Mouse (Mus musculus) left cerebral cortex, postnatal 14 days (tissue): Measurements from ENCODE around the gene Gosr2. TPM values are rescaled to one million over a fixed set of nuclear protein-coding genes. Genes with fewer than 3 reads are reported as not detected.

Source experiments
- DNase-seq, 2 experiments: peaks; one replicate each; pipeline ENCODE4 v3.0.0; 2021 to 2022; ENCODE audit warnings: low spot score in 2 of 2, mixed read lengths in 1 of 2
- intact Hi-C: fragments of 180-260 bp; cut with DNase I; formaldehyde crosslinking; loops from one replicate; pipeline ENCODE4 v1.15.1; 2025
- long read RNA-seq, 2 experiments: library from polyadenylated mRNA; stranded (forward); transcript quantifications; one replicate each; pipeline ENCODE4 v2.0.0; 2021
- total RNA-seq, 2 experiments: library from RNA; stranded (reverse); gene quantifications; 2 replicates each; pipeline ENCODE4 v1.2.3; 2021

Gene Gosr2
- 10 to 100 TPM; 70.9 to 77.0 TPM for total RNA-seq
- long read RNA-seq, experiment 1, transcript Gosr2-201 (6 exons, 3,266 nt), result major isoform, 106 of 160 reads
- long read RNA-seq, experiment 1, transcript Gosr2-202 (5 exons, 1,044 nt), result minor isoform, 23 of 160 reads
- long read RNA-seq, experiment 1, transcript Gosr2-203 (5 exons, 917 nt), result minor isoform, 8 of 160 reads
- long read RNA-seq, experiment 1, partial matches to known transcripts, result 3 of 160 reads
- long read RNA-seq, experiment 1, other reads (novel, unspliced or antisense), result 20 of 160 reads
- long read RNA-seq, experiment 2, transcript Gosr2-201 (6 exons, 3,266 nt), result major isoform, 89 of 139 reads
- long read RNA-seq, experiment 2, transcript Gosr2-202 (5 exons, 1,044 nt), result minor isoform, 16 of 139 reads
- long read RNA-seq, experiment 2, transcript Gosr2-203 (5 exons, 917 nt), result minor isoform, 7 of 139 reads
- long read RNA-seq, experiment 2, partial matches to known transcripts, result 15 of 139 reads
- long read RNA-seq, experiment 2, other reads (novel, unspliced or antisense), result 12 of 139 reads

DNA sequence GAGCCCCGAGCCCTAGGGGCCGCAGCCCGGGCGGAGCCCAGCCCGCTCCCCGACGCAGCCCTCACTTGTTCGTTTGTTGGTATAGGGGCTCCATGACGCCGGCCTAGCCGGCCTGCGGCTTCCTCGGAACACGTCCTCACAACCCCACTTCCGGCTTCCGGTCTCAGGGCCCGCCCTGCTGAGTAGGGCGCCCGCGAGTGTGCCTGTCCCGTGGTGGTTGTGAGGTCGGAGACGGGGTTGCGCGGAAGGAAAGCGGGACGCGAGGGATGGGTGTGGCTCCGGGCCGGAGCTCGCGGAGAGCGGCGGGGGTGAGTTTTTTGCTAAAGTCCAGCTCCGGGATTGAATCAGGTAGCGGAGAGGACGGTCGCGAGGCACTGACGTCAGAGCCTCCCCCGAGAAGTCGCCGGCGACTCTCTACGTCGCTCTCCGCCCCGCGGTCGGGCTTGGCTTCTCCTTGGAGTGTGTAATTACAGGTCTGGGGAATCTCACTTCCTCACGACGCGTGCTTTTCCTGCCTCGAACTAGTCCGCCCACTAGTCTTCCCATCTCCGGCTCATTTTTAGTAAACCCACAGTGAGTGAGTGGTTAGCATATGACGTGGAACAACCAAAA is at the start of gene Gosr2:
TSS of gene Gosr2 (minus strand) at position 334 of the 612 bp plus-strand sequence.
- peak; percentile 87 to 90 for DNase-seq
- intact Hi-C loops, result no loop called here

DNA sequence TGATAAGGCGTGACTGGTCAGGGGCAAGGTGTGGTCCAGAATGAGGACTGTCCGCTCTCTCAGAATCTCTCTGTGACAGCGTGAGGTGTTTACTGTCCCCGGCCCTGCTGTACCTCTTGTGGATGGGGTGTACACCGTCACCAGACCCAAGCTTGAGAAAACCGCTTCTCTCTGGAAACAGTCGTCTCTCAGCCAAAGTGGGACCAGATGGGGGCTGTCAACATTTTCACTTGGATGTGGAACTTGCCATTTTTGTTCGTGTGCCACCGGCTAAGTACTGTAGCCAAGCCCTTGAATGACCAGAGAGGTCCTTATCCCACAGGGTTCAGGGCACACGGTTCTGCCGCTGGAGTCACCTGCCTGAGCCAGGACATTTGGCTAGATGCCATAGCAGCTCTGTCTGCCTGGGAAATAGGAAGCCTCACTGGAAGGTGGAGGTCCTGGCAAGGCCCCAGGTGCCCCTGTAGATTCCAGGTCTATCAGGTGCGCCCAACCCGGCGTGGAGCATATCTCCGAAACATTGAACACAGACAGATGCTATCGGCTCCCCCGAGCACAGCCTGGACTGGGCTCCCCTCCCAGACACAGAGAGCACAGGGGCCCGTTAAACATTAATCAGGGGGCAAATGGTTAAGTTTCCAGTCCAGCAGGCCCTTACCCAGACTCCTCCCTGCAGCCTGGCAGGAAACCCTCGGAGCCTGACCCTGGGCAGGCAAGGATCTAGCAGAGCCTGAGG is 37.5 kb upstream of the Gosr2 start:
- no peak for DNase-seq
- intact Hi-C loops, result no loop called here

DNA sequence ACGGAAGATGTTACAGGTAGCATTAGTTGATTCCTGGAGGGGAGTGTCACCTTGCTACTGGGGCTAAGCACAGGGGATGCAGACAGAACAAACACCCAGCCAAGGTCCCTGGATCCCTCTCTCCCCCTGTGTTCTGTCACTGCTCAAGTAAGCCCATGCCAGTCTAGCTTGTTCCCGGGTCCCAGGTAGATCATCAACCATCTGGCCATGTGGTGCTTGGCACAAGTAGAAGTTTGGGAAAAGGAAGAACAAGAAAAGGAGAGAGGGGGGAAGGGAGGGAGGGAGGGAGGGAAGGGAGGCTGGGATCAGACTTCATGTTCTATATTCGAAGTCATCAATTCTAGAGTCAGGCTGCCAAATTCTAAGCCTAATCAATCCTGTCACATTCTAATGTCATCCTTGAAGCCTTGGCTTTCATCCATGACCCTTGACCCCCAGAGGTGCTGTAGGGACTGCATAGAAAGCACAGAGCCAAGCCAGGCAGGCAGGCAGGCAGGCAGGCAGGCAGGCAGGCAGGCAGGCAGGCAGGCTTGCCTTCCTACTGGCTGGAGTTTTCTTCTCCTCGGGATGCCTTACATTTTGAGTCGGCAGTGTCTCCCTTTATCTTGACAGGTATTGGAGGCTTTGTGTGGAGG is 36.8 kb upstream of the Gosr2 start:
- intact Hi-C loops, result no loop called here
- DNase-seq, result no peak

- DNase-seq, result no peak
- intact Hi-C loops, result no loop called here
Observed at GRCm38 (mm10) chr11:103733961-103734360, 36.3 kb upstream of the Gosr2 start.

DNA sequence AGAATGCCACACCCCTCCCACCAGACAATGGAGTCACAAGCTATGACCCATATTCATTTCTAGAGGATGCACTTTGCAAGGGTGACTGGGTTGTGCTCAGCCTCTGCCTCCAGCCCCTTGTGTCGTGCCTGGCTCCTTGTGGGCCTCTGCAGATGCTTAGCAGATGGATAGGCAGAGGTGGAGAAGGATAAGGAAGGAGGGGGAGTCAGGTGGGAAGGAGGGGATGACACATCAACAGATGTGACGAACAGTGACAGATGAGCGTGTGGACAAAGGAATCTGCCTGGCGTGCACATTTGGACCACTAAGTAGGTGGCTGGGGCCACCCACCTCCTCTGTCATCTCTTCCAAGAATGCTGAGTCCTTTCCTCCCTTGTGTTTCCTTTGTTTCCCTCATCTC is 35.4 kb upstream of the Gosr2 start:
- no peak for DNase-seq
- intact Hi-C loops, result no loop called here

DNA sequence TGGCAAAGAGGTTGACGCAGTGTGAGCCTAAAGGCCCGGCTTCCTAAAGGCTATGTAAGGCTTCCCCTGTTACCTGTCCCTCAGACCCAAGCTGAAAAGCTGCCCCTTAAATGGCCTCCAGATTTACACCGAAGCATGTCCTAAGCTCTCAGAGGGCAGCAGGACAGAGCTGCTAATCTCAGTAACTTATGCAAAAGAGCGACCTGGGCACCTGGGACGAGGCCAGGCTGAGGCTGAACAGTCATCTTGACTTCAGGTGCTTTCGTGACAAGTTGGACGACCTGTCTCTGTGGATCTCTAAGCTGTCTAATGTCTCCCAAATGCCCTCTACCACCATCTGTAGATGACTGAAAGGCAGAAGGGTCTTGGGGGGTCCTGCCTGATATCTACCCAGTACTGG is 34.6 kb upstream of the Gosr2 start:
- intact Hi-C loops, result no loop called here

GRCm38 (mm10) chr11:103731594-103731993 is 33.9 kb upstream of the Gosr2 start:
- no peak for DNase-seq
- intact Hi-C loops, result no loop called here

More for the DNA sequence above, 34.6 kb upstream of the Gosr2 start:
- no peak for DNase-seq

- no peak for DNase-seq
- intact Hi-C loops, result no loop called here
Observed at GRCm38 (mm10) chr11:103729282-103729985, 31.7 kb upstream of the Gosr2 start.

- intact Hi-C loops, result no loop called here
- DNase-seq, result peak; percentile 39 to 47
Observed at GRCm38 (mm10) chr11:103724331-103724771, 26.7 kb upstream of the Gosr2 start.

DNA sequence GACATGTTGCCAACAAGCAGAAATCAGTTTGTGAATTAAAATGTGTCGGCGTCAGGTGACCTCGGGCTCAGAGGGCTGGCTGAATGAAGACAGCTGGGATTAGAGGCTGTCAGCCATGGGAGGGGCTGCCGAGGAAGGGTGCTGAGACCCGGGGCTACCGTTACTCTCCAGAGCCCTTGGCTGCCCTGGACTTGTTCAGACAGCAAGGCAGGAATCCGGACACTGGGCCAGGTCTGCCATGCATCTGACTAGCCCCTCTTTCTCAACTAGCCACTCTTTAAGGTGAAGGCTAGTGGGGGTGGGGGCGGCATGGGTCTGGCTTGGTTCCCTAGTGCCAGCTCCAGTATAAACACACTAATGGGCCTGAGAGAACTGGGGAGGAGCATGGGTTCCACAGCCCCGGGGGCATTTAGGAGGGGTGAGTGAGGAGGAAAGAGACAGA is 24.4 kb upstream of the Gosr2 start:
- intact Hi-C loops, result no loop called here

GRCm38 (mm10) chr11:103721468-103722039 is 23.9 kb upstream of the Gosr2 start:
- intact Hi-C loops, result no loop called here
- DNase-seq, result peak; percentile 46 to 60

More for the DNA sequence above, 24.4 kb upstream of the Gosr2 start:
- DNase-seq, result no peak

DNA sequence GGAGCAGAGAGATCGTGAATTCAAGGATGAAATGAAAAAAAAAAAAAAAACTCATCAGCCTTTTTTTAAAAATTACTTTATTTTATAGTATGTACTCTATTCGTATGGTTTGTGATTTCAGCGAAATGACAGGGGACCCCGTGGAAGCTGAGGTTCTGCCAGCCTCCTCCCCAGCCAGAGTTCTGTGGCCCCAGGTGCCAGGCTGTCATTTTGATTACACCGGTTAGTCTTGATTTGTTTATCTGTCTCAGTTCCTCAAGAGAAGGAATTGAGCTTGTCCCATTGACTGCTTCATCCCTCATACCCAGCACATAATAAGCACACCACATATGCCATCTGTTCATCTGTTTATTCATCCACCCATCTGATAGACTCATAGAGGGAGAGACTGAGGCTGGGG is 21.7 kb upstream of the Gosr2 start:
- intact Hi-C loops, result no loop called here
- no peak for DNase-seq

GRCm38 (mm10) chr11:103716971-103717370 is 19.3 kb upstream of the Gosr2 start:
- intact Hi-C loops, result no loop called here

GRCm38 (mm10) chr11:103714074-103714473 is 16.4 kb upstream of the Gosr2 start:
- DNase-seq, result no peak
- intact Hi-C loops, result no loop called here

More at GRCm38 (mm10) chr11:103716971-103717370, 19.3 kb upstream of the Gosr2 start:
- no peak for DNase-seq

- intact Hi-C loops, result no loop called here
Observed at GRCm38 (mm10) chr11:103711851-103712587, 14.3 kb upstream of the Gosr2 start.

GRCm38 (mm10) chr11:103709982-103710381 is 12.3 kb upstream of the Gosr2 start:
- intact Hi-C loops, result no loop called here
- no peak for DNase-seq

More at GRCm38 (mm10) chr11:103711851-103712587, 14.3 kb upstream of the Gosr2 start:
- DNase-seq, result no peak

- DNase-seq, result no peak
- intact Hi-C loops, result no loop called here
Observed at GRCm38 (mm10) chr11:103707005-103707404, 9.3 kb upstream of the Gosr2 start.

DNA sequence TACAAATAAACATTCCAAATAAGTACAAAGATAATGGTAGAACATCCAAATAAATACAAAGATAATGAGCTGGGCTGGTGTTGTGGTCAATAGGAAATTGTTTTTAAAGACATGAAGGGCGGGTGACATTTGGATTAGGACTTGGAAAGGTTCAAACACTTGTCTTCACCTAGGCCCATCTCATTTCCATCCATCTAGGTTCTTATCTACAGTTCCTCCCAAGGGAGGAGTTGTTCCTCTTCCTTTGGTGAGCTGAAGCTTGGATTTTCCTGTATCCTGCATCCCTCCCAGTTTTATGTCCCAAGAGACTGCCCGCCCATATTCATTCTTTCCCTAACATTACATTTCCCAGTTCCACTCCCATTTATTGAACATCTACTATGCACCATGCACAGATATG is 528 bp upstream of the Gosr2 start:
- intact Hi-C loops, result no loop called here
- DNase-seq, result no peak
